Mouse (Mus musculus): Measurements from ENCODE around the gene Tpd52l2.
A peak's percentile ranks its signal among the peaks of the same experiment; 100 is the strongest.
"Not testable (repeated sequence)": the region's sequence is repeated elsewhere in the genome, so short reads cannot be mapped to it uniquely, and the experiment has no call there.

Tpd52l2 gene

DNA sequence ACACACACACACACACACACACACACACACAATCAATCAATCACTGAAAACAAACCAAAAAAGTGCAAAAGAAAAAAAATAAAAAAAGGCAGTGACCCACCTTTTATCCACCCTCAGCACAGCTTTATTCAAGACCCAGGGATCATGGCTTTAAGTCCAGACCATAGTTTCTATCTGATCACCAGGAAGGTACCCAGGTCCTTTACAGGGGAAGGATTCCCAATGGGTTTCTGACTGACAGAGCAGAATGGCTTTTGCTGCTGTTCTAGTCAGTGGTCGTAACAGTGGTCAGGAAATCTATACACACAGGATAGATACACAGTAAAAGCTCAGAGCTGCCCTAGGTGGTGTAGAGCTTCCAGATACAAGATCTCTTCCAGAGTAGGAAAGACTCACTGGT, 11.2 kb upstream of the Tpd52l2 start:
- DNase-seq (ENCODE audit: extremely low read depth, low read depth, low spot score), result no peak

DNA sequence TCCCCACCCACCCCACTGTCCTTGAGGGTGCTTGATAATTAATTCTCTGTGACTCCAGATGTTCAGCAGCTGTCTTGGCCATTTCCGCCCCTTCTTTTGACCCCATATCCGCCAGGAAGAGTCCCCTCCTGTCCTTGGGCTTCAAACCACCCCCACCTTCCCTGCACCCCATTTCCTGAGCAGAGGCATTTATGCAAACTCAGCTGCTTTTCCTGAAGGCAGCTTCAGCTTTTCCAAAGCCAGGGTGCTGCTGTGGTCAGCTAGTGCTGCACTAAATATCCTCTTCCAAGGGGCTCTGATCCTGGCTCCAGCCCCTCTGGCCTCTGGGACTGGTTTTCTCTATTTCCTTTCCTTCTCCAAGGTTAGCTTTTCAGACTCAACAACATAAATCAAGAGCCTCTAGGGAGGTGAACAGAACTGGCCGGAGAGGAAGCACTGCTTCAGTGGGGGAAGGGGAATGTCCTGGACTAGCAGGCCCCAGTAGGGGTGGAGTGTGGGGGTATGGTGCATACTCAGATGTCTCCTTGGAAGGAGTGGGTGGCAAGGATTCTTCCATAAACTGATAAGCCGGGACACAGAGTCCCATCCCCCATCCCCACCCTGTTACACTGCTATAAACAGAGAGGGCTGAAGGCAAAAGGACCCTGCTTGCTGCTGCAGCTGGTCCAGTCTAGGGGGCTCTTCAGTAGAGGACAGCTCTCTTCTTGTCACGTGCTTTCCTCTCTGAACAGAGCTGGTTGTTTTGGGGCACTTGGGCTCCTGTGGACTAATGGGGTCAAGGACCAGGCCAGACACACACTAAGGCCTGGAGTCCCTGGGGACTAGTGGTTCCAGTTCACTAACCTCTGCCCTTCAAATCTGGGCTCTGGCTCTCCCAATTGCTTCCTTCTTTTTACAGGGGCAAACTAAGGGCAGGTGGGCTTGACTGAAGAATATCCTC, 9.3 kb upstream of the Tpd52l2 start:
- no peak for DNase-seq (ENCODE audit: extremely low read depth, low read depth, low spot score)

DNA sequence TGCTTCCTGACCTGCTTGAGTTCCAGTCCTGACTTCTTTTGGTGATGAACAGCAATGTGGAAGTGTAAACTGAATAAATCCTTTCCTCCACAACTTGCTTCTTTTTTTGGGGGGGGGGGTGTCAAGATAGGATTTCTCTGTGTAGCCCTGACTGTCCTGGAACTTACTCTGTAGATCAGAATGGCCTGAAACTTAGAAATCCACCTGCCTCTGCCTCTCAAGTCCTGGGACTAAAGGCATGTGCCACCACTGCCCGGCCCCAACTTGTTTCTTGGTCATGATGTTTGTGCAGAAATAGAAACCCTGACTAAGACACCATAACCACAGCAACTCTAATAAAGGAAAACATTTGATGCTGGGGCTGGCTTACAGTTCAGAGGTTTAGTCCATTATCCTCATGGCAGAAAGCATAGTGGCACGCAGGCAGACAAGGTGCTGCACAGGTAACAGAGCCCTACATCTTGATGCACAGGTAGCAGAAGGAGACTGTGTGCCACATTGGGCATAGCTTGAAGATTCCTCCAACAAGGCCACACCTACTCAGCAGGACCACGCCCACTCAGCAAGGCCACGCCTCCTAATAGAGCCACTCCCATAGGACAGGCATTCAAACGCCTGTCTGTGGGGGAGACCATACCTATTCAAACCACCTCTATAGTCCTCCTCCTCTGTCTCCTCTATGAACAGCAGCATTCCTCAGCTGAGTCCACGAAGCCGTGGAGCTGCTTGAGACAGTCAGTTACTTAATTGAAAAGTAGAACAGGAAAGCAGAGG, 5.3 kb upstream of the Tpd52l2 start:
- no peak for DNase-seq (ENCODE audit: extremely low read depth, low read depth, low spot score)

DNA sequence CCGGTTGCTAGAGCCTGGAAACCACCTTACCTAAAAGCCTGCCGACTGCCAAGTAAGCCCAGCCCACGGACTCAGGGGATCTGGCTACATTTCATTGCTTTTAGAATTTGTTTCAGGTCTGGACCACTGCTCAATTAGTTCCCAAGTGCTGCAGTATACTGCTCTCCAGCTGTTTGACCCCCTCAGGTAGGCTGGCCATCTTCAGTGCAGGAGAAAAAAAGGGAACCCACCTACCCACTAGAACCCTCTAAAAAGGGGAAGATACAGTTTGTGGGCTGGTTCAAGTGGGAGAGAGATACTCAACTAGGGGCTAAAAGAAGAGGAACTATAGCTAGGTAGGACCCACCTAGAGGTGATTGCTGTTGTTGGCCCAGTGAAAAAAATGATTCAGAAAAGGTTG, 4.7 kb upstream of the Tpd52l2 start:
- no peak for DNase-seq (ENCODE audit: extremely low read depth, low read depth, low spot score)

DNA sequence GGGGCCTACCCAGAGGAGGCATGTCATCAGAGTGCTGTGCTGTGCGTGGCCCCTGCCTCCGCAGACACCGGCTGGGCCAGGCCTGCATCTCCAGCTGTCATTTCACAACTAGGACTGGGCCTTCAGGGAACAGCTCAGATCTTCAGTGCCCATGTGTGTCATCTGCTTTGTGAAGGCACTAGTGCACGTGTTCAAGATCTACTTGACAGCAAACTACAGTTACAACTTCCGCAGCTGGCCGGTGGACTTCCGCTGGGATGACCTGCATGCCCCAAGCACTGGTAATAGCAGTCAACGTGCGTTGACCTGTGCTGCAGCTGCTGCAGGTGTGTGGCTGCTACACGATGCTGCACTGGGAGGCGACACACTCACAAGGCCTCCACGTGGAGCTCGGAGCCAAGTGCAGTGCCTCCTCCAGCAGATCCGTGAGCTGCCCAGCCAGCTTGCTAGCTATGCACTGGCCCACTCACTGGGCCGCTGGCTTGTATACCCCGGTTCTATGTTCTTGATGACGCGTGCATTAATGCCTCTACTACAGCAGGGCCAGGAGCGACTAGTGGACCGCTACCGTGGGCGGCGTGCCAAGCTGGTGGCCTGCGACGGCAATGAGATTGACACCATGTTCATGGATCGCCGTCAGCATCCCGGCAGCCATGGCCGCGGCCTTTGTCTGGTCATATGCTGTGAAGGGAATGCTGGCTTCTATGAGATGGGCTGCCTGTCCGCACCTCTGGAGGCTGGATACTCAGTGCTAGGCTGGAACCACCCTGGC, 3.6 kb upstream of the Tpd52l2 start, which contains the start of gene Abhd16b:
Gene Abhd16b, plus strand, starts transcription at position 51 of the 772 bp plus-strand sequence.
- DNase-seq (ENCODE audit: extremely low read depth, low read depth, low spot score), result no peak

DNA sequence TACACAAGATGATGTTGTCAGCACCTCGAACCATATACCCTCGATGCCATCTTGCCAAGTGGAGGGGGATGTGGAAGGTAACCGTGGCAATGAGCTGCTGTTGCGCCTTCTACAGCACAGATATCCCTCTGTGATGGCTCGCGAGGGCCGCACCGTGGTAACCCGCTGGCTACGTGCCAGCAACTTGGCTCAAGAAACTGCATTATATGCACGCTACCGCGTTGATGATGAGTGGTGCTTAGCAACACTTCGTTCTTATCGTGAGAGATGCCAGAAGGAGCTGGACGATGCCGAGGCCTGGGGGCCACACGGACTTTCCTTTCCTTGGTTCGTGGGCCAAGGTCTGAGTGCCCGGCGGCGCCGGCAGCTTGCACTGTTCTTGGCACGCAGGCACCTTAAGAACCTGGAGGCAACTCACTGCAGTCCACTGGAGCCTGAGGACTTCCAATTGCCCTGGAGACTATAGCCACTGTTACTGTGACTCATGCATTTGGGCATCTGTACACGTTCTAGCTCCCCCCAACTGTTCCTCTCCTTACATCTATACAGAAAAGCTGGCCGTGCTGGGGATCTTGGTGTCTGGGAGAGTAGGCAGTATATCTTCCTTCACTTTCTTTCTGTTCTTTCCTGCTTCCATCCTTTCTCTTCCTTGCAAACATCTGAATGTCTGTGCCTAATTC, 2.5 kb upstream of the Tpd52l2 start:
- no peak for DNase-seq (ENCODE audit: extremely low read depth, low read depth, low spot score)

DNA sequence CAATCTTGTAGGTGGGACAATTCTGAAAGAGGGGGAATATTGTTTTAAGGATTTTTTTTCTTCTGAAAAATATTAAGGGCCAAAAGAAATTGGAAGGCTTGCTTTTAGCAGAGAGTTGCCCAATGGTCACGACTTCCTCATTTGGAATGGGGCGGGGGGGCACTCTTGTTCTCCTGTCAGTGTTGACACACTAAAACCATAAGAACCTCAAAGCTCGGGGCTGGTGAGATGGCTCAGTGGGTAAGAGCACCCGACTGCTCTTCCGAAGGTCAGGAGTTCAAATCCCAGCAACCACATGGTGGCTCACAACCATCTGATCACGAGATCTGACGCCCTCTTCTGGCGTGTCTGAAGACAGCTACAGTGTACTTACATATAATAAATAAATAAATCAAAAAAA, 1.1 kb upstream of the Tpd52l2 start:
- DNase-seq (ENCODE audit: extremely low read depth, low read depth, low spot score), result not testable (repeated sequence)

DNA sequence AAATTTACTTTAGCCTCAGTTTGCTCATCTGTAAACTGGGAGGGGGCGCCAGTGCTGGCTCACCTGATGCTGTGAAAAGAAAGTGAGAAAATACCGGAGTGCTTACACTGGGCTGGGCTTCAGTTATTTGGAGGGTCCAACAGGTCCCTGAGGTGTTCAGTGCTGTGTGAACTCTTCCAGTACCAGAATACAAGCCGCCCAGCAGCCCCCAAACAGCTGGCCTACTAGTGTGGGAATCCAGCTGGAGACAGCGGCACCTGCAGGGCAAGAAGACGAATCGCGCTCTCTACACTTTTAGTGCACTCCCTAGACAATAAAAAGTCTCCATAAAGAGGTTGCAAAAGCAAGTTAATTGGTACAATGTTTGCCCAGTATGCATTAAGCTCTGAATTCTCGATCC, 661 bp upstream of the Tpd52l2 start:
- no peak for DNase-seq (ENCODE audit: extremely low read depth, low read depth, low spot score)

DNA sequence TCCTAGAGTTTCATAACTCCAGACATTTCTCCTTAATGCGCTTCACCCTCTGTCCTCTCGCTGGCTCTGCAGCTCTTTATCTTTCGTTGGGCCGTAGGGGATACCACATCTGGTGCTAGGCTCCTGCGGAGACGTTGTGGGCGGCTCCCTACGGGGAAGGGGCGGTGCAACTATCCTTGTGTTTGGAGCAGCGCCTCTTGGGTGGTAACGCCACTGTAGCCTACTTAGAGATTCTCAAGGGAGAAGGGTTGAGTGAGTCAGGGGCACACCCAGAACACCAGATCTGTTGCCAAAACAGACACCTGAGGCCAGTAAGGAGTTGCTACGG, 570 bp downstream of the Tpd52l2 start:
- DNase-seq (ENCODE audit: extremely low read depth, low read depth, low spot score), result no peak

DNA sequence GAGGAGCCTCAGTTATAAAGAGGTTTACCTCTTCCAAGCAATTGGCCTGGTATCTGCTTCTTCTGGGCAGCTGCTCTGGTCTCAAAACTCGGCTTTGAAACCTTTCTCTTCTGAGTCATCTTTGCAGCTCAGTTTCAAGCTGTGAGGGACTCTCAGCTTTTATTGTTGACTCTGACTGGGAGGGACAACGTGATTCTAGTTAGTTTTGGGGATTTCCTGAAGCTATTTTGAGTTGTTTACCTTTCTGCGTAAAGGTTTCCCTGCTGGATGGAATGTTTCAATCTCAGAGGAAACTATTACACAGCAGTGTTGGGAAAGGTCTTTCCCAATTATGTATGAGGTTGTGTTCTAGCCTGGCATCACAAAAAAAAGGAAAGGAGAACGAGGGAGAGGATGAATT, 1.7 kb downstream of the Tpd52l2 start:
- DNase-seq (ENCODE audit: extremely low read depth, low read depth, low spot score), result no peak

DNA sequence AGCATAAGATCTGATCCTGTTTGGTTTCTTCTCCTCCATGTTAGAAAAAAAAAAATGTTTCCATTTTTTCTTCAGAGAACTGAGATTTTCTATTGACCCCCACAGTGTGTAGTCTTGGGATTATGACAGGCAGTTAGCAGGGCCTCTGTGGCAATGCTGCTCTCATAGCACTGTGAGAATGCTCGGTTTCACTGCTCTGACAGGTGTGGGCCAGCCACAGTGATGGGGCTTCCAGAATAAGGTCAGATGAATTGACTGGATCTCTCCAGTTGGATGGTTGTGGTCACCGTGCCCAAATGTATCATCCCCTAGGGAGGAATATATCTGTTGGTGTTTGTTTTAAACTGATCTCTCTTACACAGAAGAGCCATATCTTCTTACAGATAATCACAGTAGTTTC, 12.2 kb downstream of the Tpd52l2 start:
- no peak for DNase-seq (ENCODE audit: extremely low read depth, low read depth, low spot score)

DNA sequence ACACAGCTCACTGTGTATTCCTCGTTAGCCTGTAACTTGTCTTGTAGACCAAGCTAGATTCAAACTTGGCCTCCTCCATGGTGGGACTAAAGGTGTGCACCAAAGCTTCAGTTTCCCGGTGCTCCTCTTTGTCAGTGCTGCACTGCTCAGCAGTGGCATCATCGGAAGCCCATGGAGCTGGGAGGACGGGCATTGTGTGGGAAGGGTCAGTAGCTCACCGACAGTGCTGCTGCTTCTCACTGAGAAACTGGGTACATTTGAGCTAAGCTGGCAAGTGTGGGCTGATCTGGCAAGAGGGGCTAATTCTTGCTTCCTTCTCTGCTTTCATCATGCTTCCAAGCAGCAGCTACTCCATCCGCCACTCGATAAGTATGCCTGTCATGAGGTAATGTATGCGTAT, 14.3 kb downstream of the Tpd52l2 start:
- DNase-seq (ENCODE audit: extremely low read depth, low read depth, low spot score), result no peak

DNA sequence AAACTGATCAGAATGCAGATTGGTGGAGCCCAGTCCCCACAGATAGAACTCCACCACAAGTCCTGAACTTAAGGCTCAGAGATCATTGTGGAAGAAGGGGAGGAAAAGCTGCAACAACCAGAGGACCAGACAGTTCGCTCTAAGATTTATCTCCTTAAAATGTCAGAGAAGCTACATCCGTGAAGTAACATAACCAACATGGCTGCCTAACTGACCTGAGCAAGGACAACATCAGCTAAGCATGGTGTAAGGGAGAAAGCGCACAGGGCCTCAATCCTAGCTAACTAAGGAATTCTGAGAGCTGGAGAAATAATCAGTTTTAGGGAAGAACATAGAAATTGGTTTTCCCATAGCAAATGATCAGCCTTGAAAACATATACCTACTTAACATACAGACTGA, 22.3 kb downstream of the Tpd52l2 start:
- DNase-seq (ENCODE audit: extremely low read depth, low read depth, low spot score), result no peak

DNA sequence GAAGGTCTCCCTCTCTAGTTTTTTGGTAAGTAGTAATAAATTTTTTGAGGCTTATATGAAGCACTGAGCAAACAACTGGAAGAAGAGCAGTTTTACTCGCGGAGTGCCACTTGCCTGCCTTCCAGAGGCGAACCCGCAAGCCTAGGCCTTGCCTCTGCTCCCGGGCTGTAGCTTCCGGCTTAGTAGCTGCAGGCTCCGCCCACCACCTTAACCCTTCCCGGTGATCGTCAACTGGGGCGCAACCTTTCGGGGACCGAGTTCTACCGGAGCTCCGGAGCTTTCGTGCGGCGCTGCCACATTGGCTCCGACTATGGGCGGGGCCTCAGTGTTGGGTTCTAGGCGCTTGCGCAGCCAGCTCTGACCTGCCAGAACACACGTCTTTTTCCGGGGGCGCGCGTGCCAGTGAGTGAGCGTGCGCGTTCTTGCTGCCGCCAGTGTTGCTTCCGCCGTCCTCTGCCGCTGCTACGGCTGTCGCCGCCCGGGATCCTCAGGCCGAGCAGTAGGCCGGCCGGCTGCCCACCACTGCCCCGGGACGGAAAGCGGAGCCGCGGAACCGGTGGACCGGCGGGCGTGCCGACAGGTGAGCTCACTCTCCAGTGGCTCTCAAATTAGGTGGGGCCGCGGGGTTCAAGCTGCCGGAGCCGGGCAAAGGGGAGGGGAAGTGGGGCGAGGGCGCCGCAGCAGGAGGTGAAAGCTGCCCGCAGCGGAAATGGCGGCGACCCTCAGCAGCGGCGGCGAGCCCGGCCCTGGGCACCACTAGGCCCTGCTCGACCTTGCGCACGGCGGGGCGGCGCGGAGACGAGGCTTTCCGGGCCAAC, 23.4 kb downstream of the Tpd52l2 start, which contains the start of gene Dnajc5:
Gene Dnajc5, plus strand, starts transcription at position 368 of the 818 bp plus-strand sequence.
- peak; percentile 62 for DNase-seq (ENCODE audit: extremely low read depth, low read depth, low spot score)

DNA sequence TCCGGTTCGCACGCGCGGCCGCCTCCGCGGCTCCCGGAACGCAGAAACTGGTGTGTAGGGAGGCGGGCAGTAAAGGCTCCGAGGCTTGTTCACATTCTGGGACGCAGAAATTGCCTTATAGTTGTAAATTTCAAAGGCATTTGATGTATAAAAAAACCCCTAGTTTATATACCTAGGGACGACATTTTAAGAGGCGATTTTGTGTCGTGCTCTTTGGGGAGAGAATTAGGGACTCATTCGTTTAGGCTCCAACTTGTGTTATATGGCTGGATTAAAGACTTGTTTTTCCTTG, 23.9 kb downstream of the Tpd52l2 start:
- no peak for DNase-seq (ENCODE audit: extremely low read depth, low read depth, low spot score)

DNA sequence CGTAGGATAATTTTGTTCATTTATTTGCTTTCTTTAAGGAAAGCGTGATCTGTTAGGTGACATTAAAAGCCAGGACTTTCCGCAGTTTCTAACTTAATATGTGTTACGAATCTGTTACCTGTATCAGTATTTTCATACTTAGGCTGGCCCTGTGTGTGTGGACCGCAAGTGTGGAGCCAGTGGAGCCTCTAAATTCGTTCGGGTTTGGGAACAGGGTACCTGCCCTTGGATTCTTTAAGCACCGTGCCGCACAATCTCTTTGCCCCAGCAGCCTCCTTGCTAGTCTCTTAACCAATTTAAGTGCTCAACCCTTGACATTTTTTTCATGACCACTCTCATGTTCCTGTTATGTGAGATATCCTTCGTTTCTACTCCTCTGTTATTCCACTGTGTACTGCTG, 24.5 kb downstream of the Tpd52l2 start:
- no peak for DNase-seq (ENCODE audit: extremely low read depth, low read depth, low spot score)

DNA sequence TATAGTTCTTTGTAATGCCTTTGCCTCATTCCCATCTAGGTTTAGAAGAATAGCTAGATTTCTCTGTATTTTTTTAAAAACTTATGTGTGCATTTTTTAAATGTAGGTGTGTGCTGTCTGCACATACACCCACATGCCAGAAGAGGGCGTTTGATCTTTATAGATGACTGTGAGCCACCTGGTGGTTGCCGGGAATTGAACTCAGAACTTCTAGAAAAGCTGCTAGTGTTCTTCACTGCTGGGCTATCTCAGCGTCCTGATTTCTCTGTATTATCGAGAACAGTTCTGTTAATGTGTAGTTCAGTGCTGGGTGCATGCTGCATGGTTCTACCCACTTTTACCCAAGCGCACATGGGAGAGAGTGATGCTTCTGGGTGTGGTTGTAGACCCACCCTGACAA, 25.9 kb downstream of the Tpd52l2 start:
- no peak for DNase-seq (ENCODE audit: extremely low read depth, low read depth, low spot score)

DNA sequence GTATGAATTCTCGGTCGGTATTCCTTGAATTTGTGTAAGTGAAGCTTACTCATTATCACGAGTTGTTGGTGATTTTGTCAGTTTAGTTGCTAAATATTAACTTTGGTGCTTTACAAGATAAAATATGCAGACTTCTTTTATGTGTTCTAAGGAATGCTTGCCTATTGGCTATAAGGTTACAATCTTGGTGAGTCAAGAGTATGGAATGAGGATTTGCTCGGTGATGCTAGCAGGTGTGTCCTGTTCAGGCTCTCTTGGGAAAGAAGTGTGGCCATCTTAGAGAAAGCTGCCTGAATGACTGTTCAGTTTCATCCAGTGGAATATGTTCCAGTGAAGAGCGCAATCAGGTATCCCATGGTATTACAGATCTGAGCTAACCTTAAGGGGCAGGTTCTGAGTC, 28.6 kb downstream of the Tpd52l2 start:
- no peak for DNase-seq (ENCODE audit: extremely low read depth, low read depth, low spot score)

DNA sequence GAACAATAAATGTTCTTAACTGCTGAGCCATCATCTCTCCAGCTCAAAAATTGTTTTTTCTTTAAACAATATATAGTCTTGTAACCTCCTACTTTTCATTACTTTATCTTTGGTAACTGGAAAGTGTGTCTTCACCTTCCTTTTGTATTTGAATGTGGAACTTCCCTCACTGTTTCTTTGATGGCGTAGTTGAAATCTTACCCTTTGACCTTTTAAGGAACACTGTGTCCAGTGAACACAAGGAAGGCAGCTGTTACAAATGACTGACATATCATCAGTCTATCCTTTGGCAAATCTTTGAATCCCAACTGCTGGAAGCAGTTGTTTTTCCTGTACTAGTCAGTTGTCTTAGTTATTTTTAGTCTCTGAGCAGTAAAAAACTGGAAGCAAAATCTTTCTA, 32.1 kb downstream of the Tpd52l2 start:
- DNase-seq (ENCODE audit: extremely low read depth, low read depth, low spot score), result no peak

DNA sequence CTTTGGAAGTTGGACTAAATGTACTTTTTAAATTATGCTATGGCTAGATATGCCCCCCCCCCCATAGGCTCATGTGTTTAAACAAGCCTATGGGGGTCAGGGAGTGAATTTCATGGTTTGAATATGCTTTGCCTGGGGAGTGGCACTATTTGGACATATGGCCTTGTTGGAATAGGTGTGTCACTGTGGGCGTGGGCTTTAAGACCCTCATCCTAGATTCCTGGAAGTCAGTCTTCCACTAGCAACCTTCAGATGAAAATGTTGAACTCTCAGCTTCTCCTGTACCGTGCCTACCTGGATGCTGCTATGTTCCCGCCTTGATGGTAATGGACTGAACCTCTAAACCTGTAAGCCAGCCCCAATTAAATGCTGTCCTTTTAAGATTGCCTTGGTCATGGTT, 35.6 kb downstream of the Tpd52l2 start:
- DNase-seq (ENCODE audit: extremely low read depth, low read depth, low spot score), result no peak
